Mouse (Mus musculus): ENCODE results near the gene Clip1.

GRCm38 (mm10) chr5:123713782-123714181, 29.4 kb upstream of the Clip1 start:
- TF ChIP-seq POLR2A (IDR thresholded peaks at IDR 0.05; ENCODE audit: control insufficient read depth, low read depth, low read length) (no peak), CTCF (IDR thresholded peaks at IDR 0.05; ENCODE audit: control insufficient read depth, insufficient read depth, insufficient replicate concordance, low read depth, low read length) (no peak)
